Mouse (Mus musculus) heart, embryonic 16.5 days (tissue): ENCODE measurements around the gene Zfp870. TPM values are rescaled to one million over a fixed set of nuclear protein-coding genes. Genes with fewer than 3 reads are reported as not detected.
"Not testable (repeated sequence)": the region's sequence is repeated elsewhere in the genome, so short reads cannot be mapped to it uniquely, and the experiment has no call there.

Source experiments
- ATAC-seq: fragments of 200-750 bp; cut with Nextera tagmentation; replicated peaks from 2 replicates; pipeline ENCODE4 v1.8.0; 2017; ENCODE audit warnings: moderate number of reproducible peaks; ENCODE audit not compliant: insufficient read depth, low FRiP score; ENCODE audit errors: extremely low read depth
- H3K27ac ChIP-seq: fragments of 300-500 bp; sonication (generic); 2 replicates; pipeline ENCODE4 v1.5.1; 2014; ENCODE audit warnings: mild to moderate bottlenecking, low read length, control low read depth, moderate library complexity
- H3K27me3 ChIP-seq: fragments of 300-500 bp; sonication (generic); 2 replicates; pipeline ENCODE4 v1.6.1; 2014; ENCODE audit warnings: low read length, mixed read lengths; ENCODE audit not compliant: control insufficient read depth, insufficient read depth
- H3K36me3 ChIP-seq: fragments of 300-500 bp; sonication (generic); 2 replicates; pipeline ENCODE4 v1.6.1; 2014; ENCODE audit not compliant: control insufficient read depth, insufficient read depth
- H3K4me1 ChIP-seq: fragments of 300-500 bp; sonication (generic); 2 replicates; pipeline ENCODE4 v1.6.1; 2014; ENCODE audit warnings: low read length, mixed read lengths; ENCODE audit not compliant: control insufficient read depth, insufficient read depth
- H3K4me2 ChIP-seq: fragments of 300-500 bp; sonication (generic); 2 replicates; pipeline ENCODE4 v1.6.1; 2014; ENCODE audit warnings: low read depth, mild to moderate bottlenecking, control low read depth, low read length
- H3K4me3 ChIP-seq: fragments of 300-500 bp; sonication (generic); 2 replicates; pipeline ENCODE4 v1.5.1; 2014; ENCODE audit warnings: mild to moderate bottlenecking, control low read depth, low read length
- H3K9ac ChIP-seq: fragments of 300-500 bp; sonication (generic); 2 replicates; pipeline ENCODE4 v1.6.1; 2014; ENCODE audit warnings: low read length, control low read depth
- H3K9me3 ChIP-seq: fragments of 300-500 bp; sonication (generic); replicated peaks from 2 replicates; pipeline ENCODE4 v1.6.1; 2016; ENCODE audit warnings: low read length; ENCODE audit not compliant: control insufficient read depth
- WGBS: fragments of 180-500 bp; shearing (Covaris S2); extraction: QIAGEN DNeasy Blood & Tissue Kit; methylation state at CpG from one replicate; pipeline ENCODE4 v1.1.7; 2014; 5-methylcytosine and 5-hydroxymethylcytosine counted together
- polyA plus RNA-seq: library from polyadenylated mRNA; unstranded; fragments of >200 nt; fragmentation: Nextera tagmentation; extraction: Ambion mirVana; gene quantifications from 2 replicates; pipeline ENCODE4 v1.2.1, GENCODE M21; 2015

The Zfp870 gene
- polyA plus RNA-seq, 1 experiment from 2014 or later: 6.7 TPM

- Histone ChIP-seq H3K4me3 (no peak overlapping the region), H3K4me2 (no peak overlapping the region), H3K27ac (no peak overlapping the region), H3K9ac (no peak overlapping the region), H3K9me3 (no peaks in the 10 kb centered on the region), H3K36me3 (peaks cover 34% of the 10 kb centered on the region), H3K4me1 (peaks cover 5% of the 10 kb centered on the region; the same call in 1 of the 2 replicates), H3K27me3 (peaks cover 7% of the 10 kb centered on the region)
- WGBS: 90% methylated on average over 11 of the region's 11 CpGs
- ATAC-seq: no peak
Observed at GRCm38 (mm10) chr17:32878773-32879172, 12.7 kb downstream of the Zfp870 start.

GRCm38 (mm10) chr17:32877471-32878171 lies 13.8 kb downstream of the Zfp870 start:
- 4% methylated on average over 22 of the region's 22 CpGs for WGBS
- Histone ChIP-seq H3K9ac (no peak overlapping the region), H3K36me3 (peaks cover 23% of the 10 kb centered on the region), H3K9me3 (no peaks in the 10 kb centered on the region), H3K4me2 (peak overlapping the region; percentile 40), H3K4me1 (peaks cover 5% of the 10 kb centered on the region; the same call in 1 of the 2 replicates), H3K4me3 (no peak overlapping the region), H3K27me3 (peaks cover 7% of the 10 kb centered on the region), H3K27ac (no peak overlapping the region)
- no peak for ATAC-seq

DNA sequence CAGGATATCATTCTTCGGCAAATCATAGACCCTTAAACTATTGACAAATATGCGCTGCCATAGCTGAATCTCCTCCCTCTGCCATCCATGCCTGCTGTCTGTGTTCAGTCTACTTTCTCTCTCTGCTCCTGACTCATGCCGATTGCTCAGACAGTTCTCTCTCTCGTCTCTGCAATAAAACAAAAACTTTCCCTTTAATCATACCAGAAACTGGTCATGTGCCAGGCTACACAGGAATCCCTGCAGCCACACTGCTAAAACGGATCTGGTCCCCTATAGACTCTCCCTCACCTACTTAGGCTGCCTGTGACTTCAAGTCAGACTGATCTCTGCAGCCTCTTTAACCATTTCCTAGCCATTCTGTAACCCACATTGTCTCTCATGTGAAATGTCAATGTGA lies 18.7 kb downstream of the Zfp870 start:
- peaks cover 6% of the 10 kb centered on the region for H3K27me3 ChIP-seq
- no peak overlapping the region for H3K4me3 ChIP-seq
- no peak overlapping the region for H3K4me2 ChIP-seq
- peaks cover 5% of the 10 kb centered on the region; the same call in 1 of the 2 replicates for H3K4me1 ChIP-seq
- H3K9ac ChIP-seq: no peak overlapping the region
- no peak overlapping the region for H3K27ac ChIP-seq
- ATAC-seq: no peak
- H3K9me3 ChIP-seq: peaks cover 3% of the 10 kb centered on the region; the same call in 1 of the 2 replicates
- WGBS: 64% methylated on average over 5 of the region's 5 CpGs
- H3K36me3 ChIP-seq: no peaks in the 10 kb centered on the region

DNA sequence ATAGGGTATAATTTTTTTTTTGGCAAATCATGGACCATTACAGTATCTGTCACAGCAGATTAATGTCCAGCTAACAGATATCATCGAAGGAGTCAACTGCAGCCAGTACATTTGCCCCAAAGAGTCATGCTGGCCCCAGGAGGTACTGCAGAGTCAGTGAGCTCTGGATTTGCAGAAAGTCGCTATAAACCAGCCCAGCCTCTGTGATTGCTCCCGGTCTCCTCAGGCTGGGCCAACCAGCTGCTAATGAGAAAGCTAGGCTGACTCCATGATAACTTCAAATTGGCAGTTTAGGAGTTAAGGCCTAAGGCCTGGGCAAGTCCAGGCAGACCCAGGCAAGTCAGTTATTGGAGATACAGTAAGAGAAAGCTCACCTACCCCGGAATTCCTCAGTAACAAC lies 19.4 kb downstream of the Zfp870 start:
- Histone ChIP-seq H3K4me2 (no peak overlapping the region), H3K9me3 (peaks cover 3% of the 10 kb centered on the region; the same call in 1 of the 2 replicates), H3K27ac (no peak overlapping the region), H3K4me3 (no peak overlapping the region), H3K36me3 (no peaks in the 10 kb centered on the region), H3K9ac (no peak overlapping the region), H3K4me1 (no peaks in the 10 kb centered on the region), H3K27me3 (peaks cover under 1% of the 10 kb centered on the region; the same call in 1 of the 2 replicates)
- WGBS: 68% methylated on average over 4 of the region's 4 CpGs
- no peak for ATAC-seq

- Histone ChIP-seq H3K4me2 (no peak overlapping the region), H3K36me3 (no peaks in the 10 kb centered on the region), H3K4me3 (no peak overlapping the region), H3K27me3 (no peaks in the 10 kb centered on the region), H3K9ac (no peak overlapping the region), H3K27ac (no peak overlapping the region), H3K9me3 (peaks cover 3% of the 10 kb centered on the region; the same call in 1 of the 2 replicates), H3K4me1 (no peaks in the 10 kb centered on the region)
- WGBS: 92% methylated on average over 1 of the region's 1 CpGs
- ATAC-seq: no peak
Observed at GRCm38 (mm10) chr17:32871483-32871882, 20.0 kb downstream of the Zfp870 start.

DNA sequence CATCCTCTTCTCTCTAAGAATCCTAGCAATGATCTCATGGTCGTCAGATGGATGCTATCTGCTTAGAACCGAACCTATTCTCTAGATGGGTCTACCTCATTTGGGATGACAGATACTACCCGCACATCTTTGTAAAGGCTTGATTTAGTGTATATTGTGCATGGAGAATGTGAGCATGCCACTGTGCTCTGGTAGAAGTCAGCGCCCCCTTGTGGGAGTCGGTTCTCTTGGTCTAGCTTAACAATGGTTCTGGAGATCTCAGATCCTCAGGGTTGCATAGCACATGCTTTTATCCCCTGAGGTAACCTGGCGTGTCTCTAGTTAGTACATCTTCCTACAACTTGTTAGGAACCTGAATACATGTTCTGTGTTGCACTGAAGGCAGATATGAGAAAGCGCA lies 24.2 kb downstream of the Zfp870 start:
- H3K36me3 ChIP-seq, H3K9me3 ChIP-seq, H3K4me2 ChIP-seq, H3K4me3 ChIP-seq, H3K9ac ChIP-seq, ATAC-seq, H3K27ac ChIP-seq, H3K4me1 ChIP-seq, H3K27me3 ChIP-seq: not testable (repeated sequence)
- 59% methylated on average over 3 of the region's 7 CpGs for WGBS

DNA sequence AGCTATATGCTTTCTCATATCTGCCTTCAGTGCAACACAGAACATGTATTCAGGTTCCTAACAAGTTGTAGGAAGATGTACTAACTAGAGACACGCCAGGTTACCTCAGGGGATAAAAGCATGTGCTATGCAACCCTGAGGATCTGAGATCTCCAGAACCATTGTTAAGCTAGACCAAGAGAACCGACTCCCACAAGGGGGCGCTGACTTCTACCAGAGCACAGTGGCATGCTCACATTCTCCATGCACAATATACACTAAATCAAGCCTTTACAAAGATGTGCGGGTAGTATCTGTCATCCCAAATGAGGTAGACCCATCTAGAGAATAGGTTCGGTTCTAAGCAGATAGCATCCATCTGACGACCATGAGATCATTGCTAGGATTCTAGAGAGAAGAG lies 34.7 kb downstream of the Zfp870 start:
- H3K4me1 ChIP-seq, H3K9ac ChIP-seq, H3K4me2 ChIP-seq, H3K9me3 ChIP-seq, H3K27ac ChIP-seq, ATAC-seq, H3K27me3 ChIP-seq, H3K4me3 ChIP-seq, H3K36me3 ChIP-seq: not testable (repeated sequence)
- 59% methylated on average over 2 of the region's 6 CpGs for WGBS

GRCm38 (mm10) chr17:32851581-32851980 lies 39.9 kb downstream of the Zfp870 start:
- Histone ChIP-seq H3K27me3 (no peaks in the 10 kb centered on the region), H3K4me3 (no peak overlapping the region), H3K9ac (no peak overlapping the region), H3K36me3 (no peaks in the 10 kb centered on the region), H3K27ac (no peak overlapping the region), H3K4me1 (no peaks in the 10 kb centered on the region), H3K9me3 (no peaks in the 10 kb centered on the region), H3K4me2 (no peak overlapping the region)
- 64% methylated on average over 7 of the region's 7 CpGs for whole genome bisulfite sequencing
- ATAC-seq: no peak

GRCm38 (mm10) chr17:32841388-32841787 lies 50.1 kb downstream of the Zfp870 start:
- no peak overlapping the region for H3K4me2 ChIP-seq
- no peak overlapping the region for H3K27ac ChIP-seq
- H3K4me3 ChIP-seq: no peak overlapping the region
- ATAC-seq: no peak
- H3K27me3 ChIP-seq: no peaks in the 10 kb centered on the region
- no peak overlapping the region for H3K9ac ChIP-seq
- no peaks in the 10 kb centered on the region for H3K36me3 ChIP-seq
- H3K9me3 ChIP-seq: peaks cover 4% of the 10 kb centered on the region; the same call in 1 of the 2 replicates
- no peaks in the 10 kb centered on the region for H3K4me1 ChIP-seq
- WGBS: 74% methylated on average over 2 of the region's 2 CpGs
